Mouse (Mus musculus) retina, adult 2 months (tissue): Measurements from ENCODE around the gene Cnih3.

Experiments used
- DNase-seq: peaks from one replicate; pipeline ENCODE4 v3.0.0-alpha.2; 2012; ENCODE audit warnings: low read depth, low spot score

Gene Cnih3

GRCm38 (mm10) chr1:181403056-181403455, 50.6 kb downstream of the Cnih3 start:
- no peak for DNase-seq

GRCm38 (mm10) chr1:181407281-181407680, 54.9 kb downstream of the Cnih3 start:
- no peak for DNase-seq

- DNase-seq, result no peak
Observed at GRCm38 (mm10) chr1:181408086-181408975, 55.9 kb downstream of the Cnih3 start.

GRCm38 (mm10) chr1:181409693-181410092, 57.3 kb downstream of the Cnih3 start:
- no peak for DNase-seq

- DNase-seq, result no peak
Observed at GRCm38 (mm10) chr1:181410647-181411254, 58.3 kb downstream of the Cnih3 start.

DNA sequence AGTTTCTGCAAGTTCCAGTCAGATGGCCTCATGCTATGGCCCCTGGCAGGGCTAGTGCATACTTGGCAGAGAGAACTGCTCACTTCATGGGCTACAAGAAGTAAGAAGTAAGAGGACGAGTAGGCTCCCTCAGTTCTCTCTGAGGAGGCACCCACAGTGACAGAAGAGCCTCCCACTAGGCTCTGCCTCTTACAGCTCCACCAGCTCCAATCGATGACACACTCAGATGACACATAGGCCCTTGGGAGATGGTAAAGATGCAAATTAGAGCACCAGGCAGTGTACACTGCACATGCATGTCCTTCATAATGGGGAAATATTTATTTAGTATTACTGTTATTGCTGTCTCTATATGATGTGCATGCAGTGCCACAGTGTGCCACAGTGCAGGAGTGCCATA, 62.6 kb downstream of the Cnih3 start:
- no peak for DNase-seq

- no peak for DNase-seq
Observed at GRCm38 (mm10) chr1:181416841-181417240, 64.4 kb downstream of the Cnih3 start.

- DNase-seq, result no peak
Observed at GRCm38 (mm10) chr1:181417937-181418523, 65.6 kb downstream of the Cnih3 start.

GRCm38 (mm10) chr1:181420080-181420536, 67.7 kb downstream of the Cnih3 start:
- no peak for DNase-seq

DNA sequence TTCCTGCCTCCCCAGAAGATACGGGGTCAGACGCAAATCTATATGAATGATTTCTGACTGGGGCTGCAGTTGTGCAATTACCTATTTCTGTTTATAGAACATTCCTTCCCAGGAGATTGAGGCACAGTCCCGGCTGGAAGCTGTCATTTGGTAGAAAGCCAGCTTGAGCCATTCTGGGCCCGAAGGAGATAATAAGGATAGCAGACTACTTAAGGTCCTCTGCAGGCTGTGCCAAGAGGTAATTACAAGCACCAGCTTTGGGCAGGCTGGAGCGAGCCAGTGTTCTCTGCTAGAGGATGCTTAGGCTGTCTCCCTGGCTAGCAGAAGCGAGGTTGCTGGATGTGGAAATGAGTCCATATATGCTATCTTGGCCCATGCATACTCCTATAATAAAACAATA, 70.4 kb downstream of the Cnih3 start:
- DNase-seq, result no peak

DNA sequence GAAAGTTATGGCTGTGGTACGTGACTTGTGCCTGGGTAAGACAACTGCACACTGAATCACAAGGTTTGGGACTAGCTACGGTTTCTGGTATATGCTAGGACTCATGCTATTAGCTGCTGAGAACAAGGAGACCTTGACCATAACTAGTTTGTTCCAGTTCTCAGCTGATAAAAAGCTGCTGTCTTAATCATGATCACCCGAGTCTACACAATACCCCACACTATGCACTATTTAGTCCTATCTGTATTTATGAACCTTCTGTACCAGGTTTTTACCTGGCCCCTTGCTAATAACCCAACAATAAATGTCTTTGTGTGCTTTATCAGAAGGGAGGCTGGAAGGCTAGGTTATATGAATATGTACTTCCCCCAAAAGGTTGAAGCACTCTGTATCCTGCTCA, 72.5 kb downstream of the Cnih3 start:
- no peak for DNase-seq

- DNase-seq, result no peak
Observed at GRCm38 (mm10) chr1:181425388-181425787, 73.0 kb downstream of the Cnih3 start.

DNA sequence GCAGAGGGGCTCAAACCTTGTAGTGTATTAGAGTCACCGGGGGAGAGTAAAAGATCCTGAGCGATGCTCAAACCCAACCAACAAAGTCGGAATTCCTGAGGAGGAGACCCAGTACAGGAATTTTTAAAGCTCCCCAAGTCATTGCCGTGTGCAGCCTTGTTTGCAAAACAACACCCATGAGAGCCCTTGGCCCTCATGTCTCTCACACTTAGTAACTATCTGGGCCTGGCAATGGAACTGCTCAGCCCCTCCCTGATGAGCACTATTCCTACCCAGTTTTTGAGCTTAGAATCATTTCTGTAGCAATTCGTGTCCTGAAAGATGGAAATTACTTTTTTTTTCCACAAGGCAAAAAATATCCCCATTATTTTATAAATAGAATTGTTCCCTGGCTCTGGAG, 74.0 kb downstream of the Cnih3 start:
- DNase-seq, result no peak

DNA sequence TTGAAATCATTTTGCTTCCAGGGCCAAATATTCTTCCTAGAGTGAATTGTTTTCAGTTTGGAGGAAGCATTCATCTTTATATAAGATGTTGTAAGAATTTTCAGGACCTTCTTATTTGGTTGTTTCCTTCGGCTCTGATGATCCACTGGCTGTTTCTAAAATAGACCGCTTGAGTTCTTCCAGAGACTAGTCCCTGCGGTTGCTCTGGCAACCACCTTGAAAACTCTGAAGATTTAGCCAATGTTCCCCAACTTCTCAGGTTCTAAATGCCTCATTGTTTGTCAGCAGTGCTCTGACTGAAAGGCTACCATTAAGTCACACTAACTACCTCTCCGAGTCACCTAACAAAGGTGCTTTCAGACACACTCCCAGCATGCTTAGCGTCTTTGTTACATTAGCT, 80.8 kb downstream of the Cnih3 start:
- no peak for DNase-seq

DNA sequence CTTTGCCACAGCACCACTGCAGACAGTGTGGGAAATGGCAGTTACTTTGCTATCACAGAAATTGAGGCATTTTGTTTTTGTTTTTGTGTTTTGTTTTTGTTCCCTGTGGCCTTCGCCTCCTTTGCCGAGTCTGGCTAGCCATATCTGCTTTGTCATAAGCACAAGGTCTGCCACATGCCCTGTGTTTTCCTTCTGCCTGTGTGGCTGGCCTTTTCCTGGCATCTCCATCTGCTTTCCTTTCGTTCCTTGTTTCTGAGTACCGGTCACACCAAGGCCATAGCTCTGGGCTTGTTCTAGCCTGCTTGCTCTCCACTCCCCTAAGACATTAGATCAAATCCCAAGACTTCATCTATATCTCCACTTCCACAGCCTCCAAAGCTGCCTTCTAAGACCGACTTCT, 83.0 kb downstream of the Cnih3 start:
- no peak for DNase-seq

GRCm38 (mm10) chr1:181440982-181441603, 88.7 kb downstream of the Cnih3 start:
- no peak for DNase-seq

DNA sequence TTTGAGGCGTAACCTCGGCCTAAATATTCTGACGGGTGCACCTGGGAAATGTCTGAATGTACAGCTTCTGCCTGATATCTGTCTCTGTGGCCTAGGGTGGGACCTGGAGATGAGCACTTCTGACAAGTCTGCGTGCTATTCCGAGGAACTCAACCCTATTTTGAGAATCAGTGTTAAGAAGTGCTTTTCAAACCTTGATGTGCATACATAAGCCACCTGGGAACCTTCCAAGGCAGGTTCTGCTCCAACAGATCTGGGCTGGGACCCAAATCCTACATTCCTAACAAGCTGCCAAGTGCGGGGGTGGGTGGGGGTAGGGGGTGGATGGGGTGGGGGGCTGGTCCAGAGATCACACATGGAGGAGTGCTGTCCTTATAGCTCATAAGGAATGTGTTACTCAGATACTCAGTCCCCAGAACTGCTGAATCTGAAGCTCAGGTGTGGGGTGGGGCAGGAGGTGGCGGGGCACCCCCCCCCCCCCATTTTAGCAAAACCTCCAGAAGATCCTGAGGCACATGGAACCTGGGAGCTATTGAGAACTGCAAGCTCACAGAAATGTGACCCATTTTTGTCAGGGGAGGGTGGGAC, 89.3 kb downstream of the Cnih3 start:
- DNase-seq, result no peak

DNA sequence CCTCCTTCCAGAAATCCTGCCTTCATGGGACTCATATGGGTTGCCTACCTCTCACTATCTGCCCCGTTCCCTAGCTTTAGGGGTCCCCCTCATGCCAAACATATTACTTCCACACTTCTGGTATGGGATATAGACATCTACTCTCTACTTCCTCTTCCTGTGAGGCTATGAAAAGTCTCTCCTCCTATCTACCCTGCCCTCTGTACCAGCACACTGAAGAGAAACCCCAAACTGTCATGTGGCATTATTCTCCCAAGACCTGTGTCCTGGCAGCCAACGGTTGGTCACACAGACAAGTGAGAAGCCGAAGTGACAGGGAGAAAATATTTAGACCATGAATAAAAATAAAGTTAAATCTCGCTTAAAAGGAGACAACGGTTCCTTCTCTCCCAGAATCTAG, 92.6 kb downstream of the Cnih3 start:
- no peak for DNase-seq

GRCm38 (mm10) chr1:181445630-181446257, 93.3 kb downstream of the Cnih3 start:
- no peak for DNase-seq

GRCm38 (mm10) chr1:181446591-181447114, 94.2 kb downstream of the Cnih3 start:
- no peak for DNase-seq

GRCm38 (mm10) chr1:181447576-181447975, 95.1 kb downstream of the Cnih3 start:
- DNase-seq, result no peak
